Mouse (Mus musculus) left cerebral cortex, adult 2 months (tissue): Measurements from ENCODE around the gene Gbp3. TPM values are rescaled to one million over a fixed set of nuclear protein-coding genes. Genes with fewer than 3 reads are reported as not detected.
"Not testable (repeated sequence)": the region's sequence is repeated elsewhere in the genome, so short reads cannot be mapped to it uniquely, and the experiment has no call there.

Experiments
- DNase-seq, 2 experiments: peaks; one replicate each; pipeline ENCODE4 v3.0.0; 2021 to 2022; ENCODE audit warnings: low spot score in 2 of 2, mixed read lengths in 1 of 2; ENCODE audit errors: extremely low spot score in 1 of 2
- H3K27ac ChIP-seq: fragments of 200-600 bp; 2 replicates; pipeline ENCODE4 v1.8.1; 2022
- H3K4me3 ChIP-seq: fragments of 200-600 bp; 2 replicates; pipeline ENCODE4 v1.8.1; 2022
- CTCF ChIP-seq: fragments of 200-600 bp; IDR thresholded peaks from 2 replicates; pipeline ENCODE4 v1.8.1; 2022; ENCODE audit warnings: antibody characterized with exemption, mild to moderate bottlenecking, moderate library complexity
- intact Hi-C: fragments of 180-260 bp; cut with DNase I; formaldehyde crosslinking; loops from one replicate; pipeline ENCODE4 v1.15.1; 2025
- total RNA-seq, 2 experiments: library from RNA; stranded (reverse); gene quantifications; 2 replicates each; pipeline ENCODE4 v1.2.3; 2021

Gene Gbp3
- total RNA-seq, 2 experiments from 2014 or later: 3.2 to 5.1 TPM

- no peak for TF ChIP-seq CTCF
- Histone ChIP-seq H3K27ac (no peak overlapping the region), H3K4me3 (no peak overlapping the region)
- intact Hi-C loops: no loop called here
- no peak for DNase-seq
Measured at GRCm38 (mm10) chr3:142555623-142556022, 4.2 kb upstream of the Gbp3 start.

GRCm38 (mm10) chr3:142560296-142560948 lies 596 bp downstream of the Gbp3 start:
- intact Hi-C loops: loop anchor here (1.0 kb wide), 1 partner anchor 70 kb away; no protein-coding TSS in a partner anchor
- Histone ChIP-seq H3K27ac (peak overlapping the region; percentile 63), H3K4me3 (peak overlapping the region; percentile 47)
- DNase-seq: peak; percentile 67 to 71
- TF ChIP-seq CTCF: peak; percentile 96

GRCm38 (mm10) chr3:142561045-142561646 lies 1.3 kb downstream of the Gbp3 start:
- no peak overlapping the region for H3K27ac ChIP-seq
- intact Hi-C loops: no loop called here

GRCm38 (mm10) chr3:142561666-142562065 lies 1.8 kb downstream of the Gbp3 start:
- H3K27ac ChIP-seq: no peak overlapping the region
- no peak for DNase-seq
- no peak overlapping the region for H3K4me3 ChIP-seq
- intact Hi-C loops: no loop called here
- no peak for TF ChIP-seq CTCF

More at GRCm38 (mm10) chr3:142561045-142561646, 1.3 kb downstream of the Gbp3 start:
- DNase-seq: no peak
- TF ChIP-seq CTCF: no peak
- H3K4me3 ChIP-seq: no peak overlapping the region; the same call in 1 of the 2 replicates

GRCm38 (mm10) chr3:142567490-142567889 lies 7.7 kb downstream of the Gbp3 start:
- H3K4me3 ChIP-seq, intact Hi-C loops, H3K27ac ChIP-seq, DNase-seq: not testable (repeated sequence)

GRCm38 (mm10) chr3:142570738-142571137 lies 10.9 kb downstream of the Gbp3 start:
- TF ChIP-seq CTCF: no peak
- DNase-seq: no peak
- intact Hi-C loops: no loop called here
- Histone ChIP-seq H3K27ac (no peak overlapping the region), H3K4me3 (no peak overlapping the region)

- no peak for DNase-seq
- intact Hi-C loops: no loop called here
- no peak for TF ChIP-seq CTCF
- Histone ChIP-seq H3K27ac (no peak overlapping the region), H3K4me3 (no peak overlapping the region)
Measured at GRCm38 (mm10) chr3:142577108-142577507, 17.3 kb downstream of the Gbp3 start.

GRCm38 (mm10) chr3:142578342-142578741 lies 18.5 kb downstream of the Gbp3 start:
- intact Hi-C loops: no loop called here
- no peak overlapping the region for H3K27ac ChIP-seq
- no peak for TF ChIP-seq CTCF
- DNase-seq: no peak
- H3K4me3 ChIP-seq: no peak overlapping the region

GRCm38 (mm10) chr3:142583067-142583466 lies 23.2 kb downstream of the Gbp3 start:
- no peak overlapping the region for H3K4me3 ChIP-seq
- intact Hi-C loops: no loop called here
- DNase-seq: no peak
- H3K27ac ChIP-seq: no peak overlapping the region
- TF ChIP-seq CTCF: no peak

- no peak for TF ChIP-seq CTCF
- intact Hi-C loops: no loop called here
- DNase-seq: no peak
- no peak overlapping the region for H3K27ac ChIP-seq
- no peak overlapping the region for H3K4me3 ChIP-seq
Measured at GRCm38 (mm10) chr3:142587386-142587785, 27.6 kb downstream of the Gbp3 start.

GRCm38 (mm10) chr3:142588888-142589287 lies 29.1 kb downstream of the Gbp3 start:
- TF ChIP-seq CTCF: no peak
- intact Hi-C loops: no loop called here
- H3K4me3 ChIP-seq: no peak overlapping the region
- no peak overlapping the region for H3K27ac ChIP-seq
- DNase-seq: no peak

GRCm38 (mm10) chr3:142590431-142591067 lies 30.7 kb downstream of the Gbp3 start:
- no peak for TF ChIP-seq CTCF
- no peak for DNase-seq
- intact Hi-C loops: no loop called here
- Histone ChIP-seq H3K27ac (no peak overlapping the region), H3K4me3 (no peak overlapping the region)
